Mouse (Mus musculus) hematopoietic stem cell, adult 5-6 weeks (primary cell): ENCODE measurements around the gene Pcbp1. TPM values are rescaled to one million over a fixed set of nuclear protein-coding genes. Genes with fewer than 3 reads are reported as not detected.
"Not testable (repeated sequence)": the region's sequence is repeated elsewhere in the genome, so short reads cannot be mapped to it uniquely, and the experiment has no call there.

Experiments
- ATAC-seq, 2 experiments: fragments of 125-278 bp in 1 of 2; replicated peaks in 1 of 2; 2 replicates each; pipeline ENCODE4 v1.8.0; 2016 to 2017; ENCODE audit warnings: inconsistent platforms in 2 of 2, mild to moderate bottlenecking in 2 of 2, moderate number of reproducible peaks in 2 of 2, low read depth in 1 of 2, moderate TSS enrichment in 1 of 2; ENCODE audit not compliant: low FRiP score in 2 of 2, poor library complexity in 2 of 2, severe bottlenecking in 2 of 2, insufficient read depth in 1 of 2, low TSS enrichment in 1 of 2
- total RNA-seq: library from RNA; stranded (forward); fragments of 172-1452, 232-1000 nt; gene quantifications from 2 replicates; pipeline ENCODE4 v1.2.3, GENCODE M21; 2017

The Pcbp1 gene
- 84.5 and 121 TPM in 2 replicates for total RNA-seq

DNA sequence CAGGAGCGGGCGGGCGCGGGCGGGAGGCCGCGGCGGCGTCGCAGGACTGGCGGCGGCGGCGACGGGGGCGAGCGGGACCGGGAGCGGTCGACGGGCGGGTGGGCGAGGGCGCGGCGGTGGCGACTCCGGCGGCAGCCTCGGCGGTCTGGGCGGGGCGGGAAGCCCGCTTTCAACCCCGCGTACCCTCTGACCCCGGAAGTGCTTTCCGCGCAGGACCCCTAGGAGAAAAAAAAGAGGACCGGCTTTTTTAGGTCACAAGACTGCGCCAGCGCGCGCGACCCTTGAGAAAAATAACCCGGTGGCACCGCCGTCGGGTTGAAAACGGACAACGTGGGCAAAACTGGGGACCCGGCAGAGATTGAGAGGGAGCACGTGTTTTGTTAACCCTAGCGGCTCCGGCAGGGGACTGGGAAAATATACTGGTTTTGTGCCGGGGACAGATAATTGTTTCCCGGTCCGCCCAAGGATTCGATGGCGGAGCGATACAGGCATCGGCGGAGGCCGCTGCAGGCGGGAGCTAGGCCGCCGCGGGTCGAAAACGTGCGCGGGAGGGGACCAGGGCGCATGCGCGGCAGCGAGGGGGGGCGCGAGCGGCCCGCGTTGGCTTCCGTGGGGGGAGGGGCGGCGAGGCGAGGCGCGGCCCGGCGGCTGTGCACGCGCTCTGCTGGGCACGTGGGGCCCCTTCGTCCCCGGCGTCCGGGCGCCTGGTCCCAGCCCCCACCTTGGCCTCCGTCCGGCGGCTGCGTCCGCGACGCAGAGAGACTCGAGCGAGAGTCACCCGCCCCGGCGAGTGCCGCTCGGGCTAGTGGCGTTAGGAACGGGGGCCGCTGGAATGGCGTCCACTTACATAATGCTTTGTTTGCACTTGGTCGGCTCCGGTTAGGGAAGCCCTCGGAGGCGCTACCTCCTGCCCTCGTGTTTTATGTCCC is at the start of gene Pcbp1:
Pcbp1 (minus strand) TSS at position 290 of the 929 bp plus-strand sequence.
- peak; percentile 48 to 65; a peak in 3 of 4 replicates for ATAC-seq

DNA sequence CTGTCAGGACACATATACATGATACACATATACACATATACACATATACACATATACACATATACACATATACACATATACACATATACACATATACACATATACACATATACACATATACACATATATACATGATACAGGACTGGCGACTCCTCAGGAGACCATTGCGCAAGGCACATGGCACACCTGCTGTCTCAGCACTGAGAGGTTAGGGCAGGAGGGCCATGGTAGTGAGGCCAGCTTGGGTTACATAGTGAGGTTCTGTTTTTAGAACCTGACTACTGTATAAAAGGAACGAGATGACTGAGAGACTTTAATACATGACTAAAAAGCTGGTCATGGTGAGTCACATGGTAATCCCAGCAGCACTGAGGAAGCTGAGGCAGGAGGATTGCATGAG is 48.4 kb upstream of the Pcbp1 start:
- ATAC-seq = no peak

DNA sequence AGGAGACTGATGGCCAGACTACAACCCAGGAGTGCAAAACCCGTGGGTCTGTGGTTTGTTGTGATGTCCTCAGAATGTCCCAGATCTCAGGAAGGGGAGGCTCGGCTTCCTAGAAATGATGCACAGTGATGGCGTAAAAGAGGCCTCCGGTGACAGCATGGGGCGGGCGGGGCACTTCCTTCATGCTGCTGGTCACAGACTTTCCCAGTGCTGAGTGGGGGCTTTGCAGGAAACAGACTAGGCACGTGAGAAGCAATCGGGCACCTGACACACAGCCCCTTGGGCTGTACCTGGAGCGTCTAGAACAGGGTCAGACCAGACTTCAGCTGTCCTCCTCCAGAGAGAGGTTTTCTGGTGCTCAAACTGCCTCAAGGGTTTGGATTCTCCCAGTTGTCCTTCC is 44.7 kb upstream of the Pcbp1 start:
- peak; percentile 49 to 71; a peak in 2 of 4 replicates for ATAC-seq

DNA sequence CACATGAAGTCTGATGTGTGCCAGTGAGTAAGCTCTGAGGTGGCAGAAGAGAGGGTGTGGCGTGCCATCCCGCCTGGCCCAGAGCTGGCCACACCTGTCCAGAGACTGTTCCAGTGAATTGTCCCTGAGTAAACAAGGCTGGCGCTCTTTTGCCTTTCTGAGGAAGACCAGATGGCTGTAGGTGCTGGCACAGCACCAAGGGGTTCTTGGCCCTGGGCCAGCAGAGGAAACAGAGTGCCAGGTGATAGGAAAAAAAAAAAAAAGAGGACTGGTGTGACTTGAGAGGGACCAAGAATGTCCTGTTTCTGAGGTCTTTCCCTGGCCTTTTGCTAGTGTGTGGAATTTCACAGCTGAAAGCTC is 43.3 kb upstream of the Pcbp1 start:
- ATAC-seq = peak; percentile 5 to 20; a peak in 1 of 4 replicates

DNA sequence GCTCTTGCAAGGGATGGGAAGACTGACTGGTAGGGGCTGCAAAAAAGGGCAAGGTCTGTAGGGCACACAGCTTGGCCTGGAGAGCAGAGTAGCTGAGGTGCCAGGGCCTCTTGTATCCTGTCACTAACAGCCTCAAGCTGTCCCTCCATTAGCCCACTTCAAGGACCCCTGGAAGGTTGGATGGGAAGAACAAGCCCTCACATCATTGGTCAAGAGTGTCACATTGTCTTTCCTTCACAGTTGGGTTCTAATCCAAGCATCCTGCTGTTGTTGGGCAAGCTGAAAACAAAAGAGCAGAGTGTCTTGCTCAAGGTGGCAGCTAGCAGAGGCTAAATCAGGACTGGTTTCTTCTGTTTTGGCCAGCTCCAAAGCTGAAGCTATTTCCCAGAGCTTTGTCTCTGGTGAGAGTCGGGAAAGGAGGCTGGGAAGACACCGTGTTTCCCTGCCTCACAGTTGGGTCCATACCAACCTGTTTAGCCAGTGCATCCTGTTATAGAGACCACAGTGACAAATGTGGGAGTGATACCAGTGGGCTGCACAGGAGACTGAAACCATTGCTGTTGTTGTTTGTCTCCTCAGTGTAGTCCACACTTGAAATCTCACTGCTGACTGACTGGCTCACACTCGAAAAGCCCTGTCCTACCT is 42.8 kb upstream of the Pcbp1 start:
- 0 out of 4 replicates have a peak, but pooled peaks of 1 of the 2 experiments have one; percentile 4 for ATAC-seq

DNA sequence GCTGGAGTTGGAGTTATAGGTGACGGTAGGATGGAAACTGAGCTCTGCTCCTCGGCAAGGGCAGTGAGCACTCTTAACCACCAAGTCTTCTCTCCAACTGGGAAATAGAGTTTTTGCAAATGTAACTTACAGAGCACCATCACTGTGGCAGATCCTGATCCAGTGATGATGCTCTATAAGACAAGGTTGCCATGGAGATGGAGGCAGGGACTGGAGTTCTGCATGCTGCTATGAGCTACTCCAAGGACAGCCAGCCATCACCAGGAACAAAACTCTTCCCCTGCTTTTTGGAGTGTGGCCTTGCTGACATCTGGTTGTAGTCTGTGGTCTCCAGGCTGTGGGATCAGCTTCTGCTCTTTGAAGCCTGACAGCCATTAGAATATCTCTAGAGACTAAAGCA is 39.7 kb upstream of the Pcbp1 start:
- ATAC-seq = no peak

DNA sequence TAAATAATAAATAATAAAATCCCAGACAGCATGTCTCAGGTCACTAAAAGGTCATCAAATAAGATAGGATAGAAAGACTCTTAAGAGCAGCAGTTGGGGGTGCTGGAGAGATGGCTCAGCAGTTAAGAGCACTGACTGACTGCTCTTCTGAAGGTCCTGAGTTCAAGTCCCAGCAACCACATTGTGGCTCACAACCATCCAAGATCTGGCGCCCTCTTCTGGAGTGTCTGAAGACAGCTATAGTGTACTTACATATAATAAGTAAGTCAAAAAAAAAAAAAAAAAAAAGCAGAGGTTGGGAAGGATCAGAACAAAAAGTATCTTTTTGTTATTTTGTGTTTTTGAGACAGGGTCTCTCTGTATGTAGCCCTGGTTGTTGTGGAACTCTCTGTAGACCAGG is 31.1 kb upstream of the Pcbp1 start:
- not testable (repeated sequence) for ATAC-seq

DNA sequence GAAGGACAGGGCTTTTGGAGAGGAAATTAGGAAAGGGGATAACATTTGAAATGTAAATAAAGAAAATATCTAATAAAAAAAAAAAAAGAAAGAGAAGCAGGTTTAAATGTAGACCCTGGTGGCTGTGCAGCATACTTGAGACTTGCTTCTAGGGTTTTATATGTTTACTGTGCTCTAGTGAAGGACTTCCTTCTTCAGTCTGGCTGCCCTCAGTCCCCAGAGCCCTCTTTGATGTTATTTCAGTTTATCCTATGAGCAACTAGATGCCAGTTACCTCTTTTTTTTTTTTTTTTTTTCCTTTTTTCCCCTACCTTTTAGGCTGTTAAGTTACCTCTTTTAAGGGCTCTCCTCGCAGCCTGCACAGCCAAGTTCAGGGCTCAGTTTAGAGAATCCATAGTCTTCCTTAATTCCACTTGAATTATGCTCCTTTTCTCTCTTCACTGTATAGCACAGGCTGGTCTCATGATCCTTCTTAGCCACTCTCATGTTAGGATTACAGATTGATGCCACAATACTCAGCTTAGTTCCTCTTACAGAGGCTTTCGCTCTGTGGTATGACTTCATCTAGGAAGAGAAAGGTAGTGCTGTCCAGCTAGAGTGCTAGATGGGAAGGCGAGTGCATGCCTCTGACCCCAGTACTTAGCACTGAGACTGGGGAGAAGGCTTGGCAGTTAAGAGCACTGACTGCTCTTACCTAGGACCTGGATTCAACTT is 30.4 kb upstream of the Pcbp1 start:
- peak in 1 of 2 experiments; percentile 21; a peak in 1 of 4 replicates for ATAC-seq

DNA sequence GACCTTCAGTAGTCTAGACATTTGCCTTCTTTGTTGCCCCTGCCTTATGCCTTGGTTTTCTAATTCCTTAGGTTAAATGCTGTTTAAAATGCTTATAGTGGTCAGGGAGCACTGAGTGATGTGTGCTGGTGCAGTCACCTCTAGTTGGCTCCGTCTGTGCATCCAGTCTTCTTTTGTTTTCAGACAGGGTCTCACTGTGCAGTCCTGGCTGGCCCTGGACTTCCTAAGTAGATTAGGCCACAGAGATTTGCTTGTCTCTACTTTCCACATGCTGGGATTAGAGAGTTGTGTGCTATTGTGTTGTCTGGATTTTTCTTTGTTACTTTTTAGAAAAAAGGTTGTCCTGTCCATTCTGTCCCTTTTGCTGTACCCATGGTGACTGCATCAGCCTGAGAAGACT is 24.5 kb upstream of the Pcbp1 start:
- no peak for ATAC-seq

DNA sequence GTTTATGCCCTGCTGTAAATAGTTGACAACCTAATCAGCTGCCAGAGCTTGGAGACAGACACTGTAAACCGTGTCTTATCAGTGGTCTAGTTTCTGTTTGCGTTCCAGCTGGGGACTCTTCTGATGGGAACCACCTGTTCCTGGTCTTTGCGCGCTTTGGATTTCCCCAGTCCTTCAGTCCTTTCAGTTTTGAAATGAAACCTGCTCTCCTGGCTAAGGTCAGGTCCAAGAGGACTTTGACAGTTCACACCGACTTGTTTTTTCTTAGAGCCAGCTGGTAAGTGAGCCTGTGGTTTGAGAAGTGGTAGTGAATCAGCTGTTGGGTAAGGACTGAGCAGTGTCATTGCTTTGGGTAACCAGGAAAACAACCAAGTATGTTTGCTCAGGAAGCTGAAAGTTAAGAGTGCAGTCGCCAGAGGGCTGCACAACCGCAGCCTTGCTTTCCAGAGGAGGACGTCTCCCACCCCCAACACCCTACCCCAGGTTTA is 21.8 kb upstream of the Pcbp1 start:
- ATAC-seq = peak; percentile 91 to 93

DNA sequence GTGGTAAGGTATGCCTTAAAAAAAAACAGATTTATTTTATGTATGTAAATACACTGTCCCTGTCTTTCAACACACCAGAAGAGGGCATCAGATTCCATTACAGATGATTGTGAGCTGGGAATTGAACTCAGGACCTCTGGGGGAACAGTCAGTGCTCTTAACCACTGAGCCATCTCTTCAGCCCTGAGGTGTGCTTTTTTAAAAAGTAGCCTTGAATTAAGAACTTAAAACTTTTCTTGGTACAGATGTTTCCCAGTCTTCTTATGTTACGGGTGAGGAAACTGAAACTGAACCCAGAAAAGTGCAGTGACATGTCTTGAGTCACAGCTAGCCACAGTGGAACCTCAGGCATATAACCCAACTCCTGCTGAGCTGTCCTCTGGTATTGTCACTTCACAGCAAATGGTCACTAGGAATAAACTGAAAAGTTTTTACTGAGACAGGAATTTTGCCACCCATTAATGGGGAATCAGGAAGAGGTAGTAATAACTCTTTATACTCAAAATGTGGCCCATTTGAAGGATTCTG is 21.2 kb upstream of the Pcbp1 start:
- no peak for ATAC-seq

DNA sequence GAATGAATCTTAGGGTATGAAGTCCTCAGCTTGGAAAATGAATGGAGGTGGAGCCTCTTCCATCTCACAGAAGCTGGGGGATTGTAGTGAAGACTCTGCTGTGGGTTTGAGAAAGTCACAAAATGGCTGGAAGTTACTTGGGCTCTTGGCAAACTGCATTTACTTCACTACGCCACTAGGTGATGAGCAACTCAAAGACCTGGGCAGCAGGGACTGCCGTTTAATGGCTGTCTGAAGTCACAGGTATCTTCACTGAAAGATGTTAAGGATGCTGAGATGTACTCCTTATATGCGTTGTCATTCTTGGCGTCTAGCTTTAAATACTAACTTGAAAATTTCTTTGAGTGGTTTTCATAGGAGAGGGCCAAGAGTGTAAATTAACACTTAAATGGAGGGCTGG is 19.1 kb upstream of the Pcbp1 start:
- peak; percentile 35 to 46; a peak in 2 of 4 replicates for ATAC-seq

DNA sequence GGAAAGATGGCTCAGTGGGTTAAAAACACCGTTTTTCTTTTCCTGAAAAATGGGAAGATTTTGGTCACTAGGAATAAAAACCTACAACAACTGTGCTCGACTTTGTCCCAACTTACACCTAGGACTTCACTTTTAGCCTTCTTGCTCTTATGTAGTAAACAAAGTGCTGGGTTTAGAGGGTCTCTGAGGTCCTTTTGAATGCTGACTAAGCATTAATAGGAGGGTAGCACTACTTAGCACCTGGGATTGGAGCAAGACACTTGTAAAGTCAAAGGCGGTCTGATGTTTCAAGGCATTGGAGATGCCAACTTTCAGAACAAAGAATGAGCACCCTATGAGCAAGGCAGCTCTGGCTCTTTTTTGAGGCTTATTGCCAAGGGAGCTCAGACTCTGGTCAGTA is 17.7 kb upstream of the Pcbp1 start:
- no peak for ATAC-seq

DNA sequence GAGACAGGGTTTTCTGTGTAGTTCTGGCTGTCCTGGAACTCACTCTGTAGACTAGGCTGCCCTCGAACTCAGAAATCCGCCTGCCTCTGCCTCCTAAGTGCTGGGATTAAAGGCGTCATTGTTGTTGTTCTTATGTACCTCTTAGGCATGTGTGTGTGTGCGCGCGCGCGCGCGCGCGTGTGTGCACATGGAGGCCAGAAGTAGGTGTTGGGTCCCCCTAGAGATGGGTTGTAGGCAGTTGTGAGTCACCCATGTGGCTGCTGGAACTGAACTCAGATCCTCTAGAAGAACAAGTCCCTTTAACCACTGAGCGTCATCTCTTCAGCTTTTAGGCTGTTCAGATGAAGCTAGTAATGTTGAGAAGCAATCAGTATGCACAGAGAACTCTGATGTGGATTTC is 16.9 kb upstream of the Pcbp1 start:
- ATAC-seq = no peak

DNA sequence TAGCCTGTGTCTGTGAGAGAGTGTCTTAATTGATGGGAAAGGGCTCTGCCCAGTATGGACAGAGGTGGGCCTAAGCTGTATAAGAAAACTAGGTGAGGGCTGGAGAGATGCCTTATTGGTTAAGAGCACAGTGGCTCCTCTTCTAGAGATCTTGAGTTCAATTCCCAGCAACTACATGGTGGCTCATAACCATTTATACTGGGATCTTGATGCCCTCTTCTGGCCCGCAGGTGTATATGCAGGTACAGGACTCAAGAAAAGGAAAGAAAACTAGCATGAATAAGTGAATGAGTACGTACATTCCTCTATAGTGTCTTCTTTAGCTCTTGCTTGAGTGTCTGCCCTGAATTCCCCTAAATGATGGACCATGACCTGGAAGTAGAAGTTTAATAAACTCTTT is 15.5 kb upstream of the Pcbp1 start:
- ATAC-seq = no peak

DNA sequence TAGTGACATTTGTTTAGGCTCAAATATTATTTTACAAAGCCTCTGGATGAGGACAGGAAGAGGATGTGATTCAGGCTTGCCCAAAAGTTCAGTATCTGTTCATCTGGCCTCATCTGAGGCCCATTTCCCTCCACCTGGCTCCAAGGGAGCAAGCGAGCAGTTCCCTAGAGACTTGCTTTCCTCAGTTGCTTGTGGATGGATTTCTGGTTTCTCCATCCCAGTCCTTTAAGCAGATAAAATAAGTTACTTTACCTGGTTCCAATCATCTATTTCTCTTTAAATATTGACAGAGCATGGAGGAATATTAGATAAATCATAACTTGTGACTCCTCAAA is 2.3 kb upstream of the Pcbp1 start:
- ATAC-seq = no peak

DNA sequence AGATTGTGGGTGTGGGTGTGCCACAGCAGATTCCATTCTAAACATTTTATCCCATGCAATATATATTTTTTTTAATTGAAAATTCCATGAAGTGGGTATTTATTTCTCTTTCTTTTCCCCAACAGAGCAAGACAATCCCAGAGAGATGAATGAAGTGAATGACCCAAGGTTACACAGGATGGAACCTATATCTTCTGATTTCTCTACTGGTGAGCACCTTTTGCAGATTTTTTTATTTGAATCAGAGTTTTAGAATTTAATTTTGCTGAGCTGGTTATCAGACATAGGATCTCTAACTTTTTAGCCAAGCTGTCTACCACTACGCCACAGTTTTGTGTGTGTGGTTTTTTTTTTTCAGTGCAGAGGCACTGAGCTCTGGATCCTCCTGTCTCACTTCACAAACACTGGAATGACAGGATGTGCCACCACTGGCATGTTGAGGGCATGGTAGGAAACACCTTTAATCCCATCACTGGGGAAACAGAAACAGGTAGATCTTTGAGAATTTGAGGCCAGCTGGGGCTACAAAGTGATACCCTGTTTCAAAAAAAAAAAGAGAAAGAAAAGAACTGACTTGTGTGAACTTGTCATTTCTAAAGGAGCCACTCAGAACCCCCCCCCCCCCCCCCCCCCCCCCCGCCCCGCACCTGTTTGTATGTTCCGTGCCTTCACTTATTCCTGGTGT is 1.8 kb upstream of the Pcbp1 start:
- no peak for ATAC-seq
